Mouse (Mus musculus): ENCODE measurements around the gene Smarcc2.

GRCm38 (mm10) chr10:128441324-128442119, 17.5 kb upstream of the Smarcc2 start:
- TF ChIP-seq GATA1 (IDR thresholded peaks at IDR 0.05; ENCODE audit: borderline replicate concordance, low read length) (no peak), FLI1 (IDR thresholded peaks at IDR 0.05; ENCODE audit: low read length) (no peak)
